Mouse (Mus musculus) cerebellum, adult 2 months (tissue): ENCODE measurements around the gene Ccdc92.

Experiments
- CTCF ChIP-seq: fragments of 200-500 bp; IDR thresholded peaks from 2 replicates; pipeline ENCODE4 v1.5.1; 2011; ENCODE audit warnings: low read depth, mild to moderate bottlenecking, control low read depth, low read length, moderate library complexity, borderline replicate concordance; ENCODE audit not compliant: insufficient read depth
- POLR2A ChIP-seq: fragments of 200-500 bp; IDR thresholded peaks from 2 replicates; pipeline ENCODE4 v1.6.1; 2011; ENCODE audit warnings: low read length, control low read depth, borderline replicate concordance; ENCODE audit not compliant: insufficient read depth

DNA sequence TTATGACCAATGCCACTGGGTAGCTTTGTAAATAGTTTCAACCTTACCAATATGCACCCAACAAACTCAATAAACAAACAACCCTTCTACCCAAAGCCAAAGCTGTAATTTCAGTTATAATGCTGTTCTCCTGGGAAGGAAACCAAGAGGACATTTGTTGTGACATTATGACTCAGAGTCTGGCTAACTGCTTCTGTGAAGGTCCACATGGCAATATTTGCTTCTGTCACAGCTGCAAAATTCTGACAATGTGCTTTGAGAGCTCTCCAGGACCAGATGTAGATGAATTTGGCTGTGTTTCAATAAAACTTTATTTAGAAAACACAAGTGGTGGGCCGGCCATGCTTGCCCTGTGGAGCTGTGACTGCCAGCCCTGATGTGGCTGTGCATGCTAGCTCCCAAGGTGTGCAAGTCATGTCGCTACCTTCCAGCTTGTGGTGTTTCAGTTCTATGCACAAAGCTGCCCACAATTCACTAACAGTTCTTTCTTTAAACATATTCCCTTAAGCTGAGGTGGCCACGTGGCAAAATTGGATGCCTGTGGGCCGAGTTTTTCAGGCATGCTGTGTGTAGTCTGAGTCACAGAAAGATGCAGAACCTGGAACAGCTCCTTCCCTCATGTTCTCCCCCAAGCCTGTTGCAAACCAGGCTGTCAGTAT is 52.4 kb downstream of the Ccdc92 start:
- no peak for TF ChIP-seq POLR2A
- TF ChIP-seq CTCF: no peak
